Mouse (Mus musculus): ENCODE data around the gene Gm5108.

Gm5108 gene

DNA sequence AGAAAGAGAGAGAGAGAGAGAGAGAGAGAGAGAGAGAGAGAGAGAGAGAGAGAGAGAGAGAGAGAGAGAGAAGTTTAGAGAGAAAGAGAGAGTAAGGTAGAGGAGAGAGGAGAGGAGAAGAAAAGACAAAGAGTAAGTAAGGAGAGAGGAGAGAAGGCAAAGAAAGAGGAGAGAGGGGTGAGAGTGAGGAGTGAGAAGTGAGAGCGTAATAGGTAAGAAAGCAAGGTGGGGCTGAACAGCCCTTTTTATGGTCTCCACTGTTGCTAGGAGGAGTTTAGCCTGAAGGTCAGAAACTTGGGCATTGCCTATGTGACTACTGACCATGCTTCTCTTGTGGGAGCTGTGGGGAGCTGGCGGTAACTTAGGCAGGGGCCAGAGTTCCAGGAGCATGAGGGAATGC lies at the start of gene Gm5108:
TSS of gene Gm5108 (plus strand) at position 301 of the 400 bp plus-strand sequence.
- no peak for DNase-seq

DNA sequence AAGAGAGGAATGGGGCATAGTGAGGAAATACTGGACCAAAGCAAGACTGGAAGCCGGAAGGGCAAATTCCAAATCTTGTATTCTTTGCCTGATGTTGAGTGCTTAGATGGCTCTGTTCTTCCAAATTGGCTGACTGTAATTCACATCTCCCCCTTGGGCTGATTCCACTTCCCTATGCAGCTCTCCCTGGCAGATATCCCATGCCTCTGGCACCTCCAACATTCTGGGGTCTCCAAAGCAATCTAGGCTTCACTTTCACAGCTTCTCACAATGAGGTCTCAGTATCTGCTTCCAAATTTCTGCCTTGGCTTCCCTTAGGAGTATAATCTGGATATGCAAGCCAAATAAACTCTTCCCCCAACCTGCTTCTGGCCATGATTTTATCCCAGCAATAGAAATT lies 42.5 kb upstream of the Gm5108 start:
- no peak for DNase-seq

DNA sequence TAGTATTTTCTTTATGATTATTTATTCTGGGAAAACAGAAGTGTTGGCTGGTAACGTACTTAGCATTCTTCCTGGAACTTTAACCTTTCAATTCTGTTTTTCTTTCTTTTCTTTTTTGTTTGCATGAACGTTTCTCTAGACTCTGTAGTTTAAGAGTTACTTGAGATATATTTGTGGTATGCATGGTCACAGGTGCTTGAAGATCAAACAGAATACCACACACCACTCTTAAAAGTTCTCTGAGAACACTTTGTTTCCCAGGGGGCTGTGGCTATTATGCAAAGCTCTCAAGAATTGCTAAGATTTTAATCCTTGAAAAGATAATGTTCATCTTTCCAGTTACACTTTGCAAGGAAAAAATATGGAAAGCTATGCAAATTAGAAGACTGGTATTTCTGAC lies 36.9 kb upstream of the Gm5108 start:
- DNase-seq, result no peak

DNA sequence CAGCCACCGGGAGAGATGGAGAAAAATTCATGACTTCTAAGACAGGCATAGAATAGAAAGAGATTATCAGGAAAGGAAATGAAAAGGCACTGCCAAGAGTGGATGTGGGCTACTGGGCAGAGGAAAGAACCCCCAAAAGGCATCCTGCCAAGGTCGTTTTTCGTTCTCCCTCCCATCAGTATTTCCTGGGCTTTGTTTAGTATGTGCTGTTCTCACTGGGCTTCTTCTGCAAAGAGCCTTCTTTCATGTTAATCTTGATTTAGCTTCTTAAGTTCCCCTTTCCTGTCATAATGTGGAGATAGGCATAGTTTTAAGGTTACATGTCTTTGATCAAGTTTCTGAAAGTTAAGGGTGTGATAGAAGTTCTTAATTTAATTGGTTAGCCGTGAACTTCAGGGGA lies 10.9 kb upstream of the Gm5108 start:
- no peak for DNase-seq

DNA sequence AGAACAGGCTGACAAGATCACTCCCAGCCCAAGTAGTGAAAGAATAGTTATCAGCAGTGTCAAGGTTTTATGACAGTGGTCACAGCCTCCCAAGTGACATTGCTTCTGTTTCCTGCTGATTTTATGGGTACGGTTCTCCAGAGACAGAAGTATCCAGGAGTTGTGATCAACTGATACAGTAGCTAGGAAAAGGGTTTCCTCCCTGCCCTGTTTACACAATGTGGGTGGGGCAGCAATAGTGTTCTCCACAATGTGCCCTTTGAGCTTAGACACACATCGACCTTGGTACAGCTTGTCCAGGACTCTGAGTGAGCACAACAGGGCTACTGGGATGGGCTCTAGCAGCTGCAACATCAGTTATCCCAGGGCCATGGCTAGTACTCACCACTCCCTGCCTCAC lies 9.8 kb upstream of the Gm5108 start:
- no peak for DNase-seq

- no peak for DNase-seq
Observed at GRCm38 (mm10) chr5:67943199-67943598, 1.7 kb downstream of the Gm5108 start.

GRCm38 (mm10) chr5:67944074-67944785 lies 2.8 kb downstream of the Gm5108 start:
- no peak for DNase-seq

DNA sequence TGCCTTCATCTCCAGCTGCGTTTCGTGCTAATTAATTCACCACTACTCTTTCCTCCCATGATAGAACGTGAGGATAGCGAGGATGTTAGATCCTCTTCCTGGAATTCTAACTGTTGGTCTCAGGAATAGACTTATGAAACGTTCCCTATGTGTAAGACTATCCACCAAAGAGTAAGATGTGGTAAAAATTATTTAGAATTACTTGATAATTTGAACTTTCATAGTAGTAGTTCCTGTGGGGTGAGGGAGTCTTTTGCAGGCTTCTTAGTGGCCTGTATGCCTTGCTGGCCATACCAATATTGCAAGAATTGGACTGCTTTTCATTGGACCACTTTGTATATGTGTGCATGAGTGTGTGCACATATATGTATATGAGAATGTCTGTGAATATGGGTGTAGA lies 4.9 kb downstream of the Gm5108 start, which contains the start of gene Gm21905:
TSS of gene Gm21905 (minus strand) at position 101 of the 400 bp plus-strand sequence.
- DNase-seq, result no peak

DNA sequence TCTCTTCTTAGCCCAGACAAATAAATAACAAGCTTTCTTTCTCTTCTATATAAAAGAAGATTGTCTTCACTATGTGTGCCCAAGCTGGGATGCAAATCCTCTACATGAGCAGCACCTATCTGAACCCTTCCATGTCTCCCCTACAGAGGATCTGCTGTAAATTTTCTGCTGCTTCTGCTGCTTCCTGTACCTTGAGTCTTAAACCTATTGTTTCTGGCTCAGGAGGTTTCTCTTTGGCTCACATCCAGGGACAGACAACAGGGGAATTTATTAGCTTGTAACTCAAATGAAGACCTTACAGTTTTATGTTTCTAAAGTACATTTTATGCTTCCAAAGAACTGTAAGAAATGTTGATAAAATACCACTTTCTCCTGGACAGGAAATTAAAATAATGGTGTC lies 5.5 kb downstream of the Gm5108 start:
- no peak for DNase-seq

- no peak for DNase-seq
Observed at GRCm38 (mm10) chr5:67948074-67948473, 6.6 kb downstream of the Gm5108 start.

DNA sequence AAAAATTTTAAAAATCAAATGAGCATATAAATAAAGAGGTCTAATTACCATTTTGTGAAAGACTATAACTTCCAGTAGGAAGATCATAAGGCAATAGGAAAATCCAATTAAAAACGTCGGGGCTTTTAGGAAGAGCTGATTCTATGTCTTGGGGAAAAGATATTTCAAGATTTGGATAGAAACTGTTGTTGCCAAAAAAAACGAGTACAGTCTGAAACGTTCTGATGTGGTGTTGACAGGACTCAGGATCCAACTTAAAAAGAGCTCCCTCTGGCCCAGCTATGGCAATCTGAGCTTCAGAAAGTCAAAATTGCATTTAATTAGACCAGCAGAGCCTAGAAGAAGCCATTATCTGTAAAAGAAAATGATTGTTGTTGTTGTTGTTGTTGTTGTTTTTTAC lies 12.6 kb downstream of the Gm5108 start:
- no peak for DNase-seq

GRCm38 (mm10) chr5:67955486-67955885 lies 14.0 kb downstream of the Gm5108 start:
- no peak for DNase-seq

- DNase-seq, result no peak
Observed at GRCm38 (mm10) chr5:67961708-67962629, 20.5 kb downstream of the Gm5108 start.

DNA sequence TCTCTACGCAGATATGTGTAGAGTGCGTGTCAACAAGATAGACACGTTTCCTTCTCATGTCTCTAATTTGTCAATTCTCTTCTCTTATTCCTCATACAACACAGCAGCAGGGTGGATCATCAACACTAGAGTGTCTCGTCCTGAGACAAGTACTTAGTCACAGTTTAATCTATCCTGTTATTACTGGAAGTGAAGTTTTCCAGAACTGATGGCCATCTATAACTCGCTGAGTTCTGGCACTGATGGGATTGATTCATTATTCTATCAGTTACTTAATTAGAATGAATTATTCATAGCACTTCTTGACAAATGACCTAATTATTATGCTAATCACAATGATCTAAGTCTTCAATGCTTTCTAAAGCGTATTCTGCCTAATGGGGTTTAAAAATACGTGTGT lies 28.1 kb downstream of the Gm5108 start:
- no peak for DNase-seq

GRCm38 (mm10) chr5:67981946-67982526 lies 40.6 kb downstream of the Gm5108 start:
- no peak for DNase-seq

DNA sequence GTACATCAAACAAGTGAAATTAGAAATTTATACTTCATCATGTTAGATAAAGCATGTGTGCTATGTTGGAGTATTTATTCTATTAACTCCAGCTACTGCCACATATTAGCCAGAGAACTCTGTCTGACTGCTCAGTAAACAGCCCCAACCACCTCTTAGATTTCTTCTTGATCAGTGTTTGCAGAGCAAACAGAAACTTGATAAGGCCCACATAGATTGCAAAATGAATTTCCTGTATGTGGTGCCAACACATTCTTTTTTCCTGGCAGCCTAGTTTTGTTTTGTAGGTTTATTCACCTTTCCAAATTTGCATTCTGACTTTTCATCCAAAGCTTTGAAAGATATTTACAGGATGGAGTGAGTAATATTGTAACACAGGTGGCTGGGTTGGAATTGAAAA lies 49.0 kb downstream of the Gm5108 start:
- DNase-seq, result no peak

- no peak for DNase-seq
Observed at GRCm38 (mm10) chr5:68002611-68003010, 61.1 kb downstream of the Gm5108 start.

GRCm38 (mm10) chr5:68003904-68004303 lies 62.4 kb downstream of the Gm5108 start:
- no peak for DNase-seq

GRCm38 (mm10) chr5:68004419-68004818 lies 63.0 kb downstream of the Gm5108 start:
- no peak for DNase-seq

DNA sequence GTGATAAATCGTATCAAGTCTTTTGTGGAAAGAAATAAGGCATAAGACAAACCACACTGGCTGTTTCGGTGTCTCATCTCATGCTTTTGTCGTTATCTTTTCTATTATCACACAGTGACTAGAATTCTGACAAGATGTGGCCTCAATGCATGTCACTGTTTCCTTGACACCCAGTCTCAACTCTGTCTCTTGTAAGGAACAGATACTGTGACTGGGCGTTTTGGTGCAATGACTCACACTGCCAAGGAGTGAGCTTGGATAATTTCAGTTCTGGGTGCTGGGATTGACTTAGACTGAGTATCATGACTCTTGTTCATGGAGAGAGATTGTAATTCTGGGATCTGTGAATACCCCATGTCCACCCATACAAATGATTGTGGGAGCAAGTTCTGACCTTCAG lies 65.6 kb downstream of the Gm5108 start:
- no peak for DNase-seq

DNA sequence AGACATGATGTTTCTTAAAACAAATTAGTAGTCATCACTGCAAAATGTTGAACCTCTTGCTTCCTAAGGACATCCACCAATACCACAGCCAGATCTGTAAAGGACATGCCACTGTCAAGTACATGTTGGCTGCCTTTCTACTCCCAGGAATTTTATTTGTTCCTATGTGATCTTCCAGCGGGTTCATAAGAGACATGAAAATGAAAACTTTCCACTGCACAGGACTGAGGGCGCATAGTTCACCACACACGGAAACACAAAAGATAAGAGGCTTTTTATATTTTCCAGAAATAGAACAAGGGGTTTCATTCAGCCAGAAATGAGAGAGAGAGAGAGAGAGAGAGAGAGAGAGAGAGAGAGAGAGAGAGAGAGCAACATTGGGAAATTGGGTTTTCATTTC lies 70.1 kb downstream of the Gm5108 start:
- no peak for DNase-seq

- peak; percentile 52 to 83 for DNase-seq
Observed at GRCm38 (mm10) chr5:68012618-68013017, 71.1 kb downstream of the Gm5108 start.

- DNase-seq, result no peak
Observed at GRCm38 (mm10) chr5:68020870-68021269, 79.4 kb downstream of the Gm5108 start.
